Mouse (Mus musculus) embryonic facial prominence, embryonic 15.5 days (tissue): ENCODE results near the gene B430306N03Rik. TPM values are rescaled to one million over a fixed set of nuclear protein-coding genes. Genes with fewer than 3 reads are reported as not detected.

Source experiments
- ATAC-seq: fragments of 200-750 bp; cut with Nextera tagmentation; 2 replicates; pipeline ENCODE4 v1.8.0; 2017; ENCODE audit warnings: low read depth, moderate TSS enrichment; ENCODE audit not compliant: insufficient number of reproducible peaks, low FRiP score, low TSS enrichment
- H3K27ac ChIP-seq: fragments of 300-500 bp; sonication (generic); replicated peaks from 2 replicates; pipeline ENCODE4 v1.5.1; 2015; ENCODE audit warnings: mild to moderate bottlenecking, inconsistent platforms
- H3K27me3 ChIP-seq: fragments of 300-500 bp; sonication (generic); 2 replicates; pipeline ENCODE4 v1.6.1; 2015; ENCODE audit warnings: inconsistent platforms
- H3K36me3 ChIP-seq: fragments of 300-500 bp; sonication (generic); 2 replicates; pipeline ENCODE4 v1.6.1; 2015; ENCODE audit warnings: mild to moderate bottlenecking, inconsistent platforms
- H3K4me1 ChIP-seq: fragments of 300-500 bp; sonication (generic); 2 replicates; pipeline ENCODE4 v1.6.1; 2015; ENCODE audit warnings: inconsistent platforms
- H3K4me2 ChIP-seq: fragments of 300-500 bp; sonication (generic); replicated peaks from 2 replicates; pipeline ENCODE4 v1.6.1; 2015; ENCODE audit warnings: mild to moderate bottlenecking, inconsistent platforms
- H3K4me3 ChIP-seq: fragments of 300-500 bp; sonication (generic); replicated peaks from 2 replicates; pipeline ENCODE4 v1.5.1; 2015; ENCODE audit warnings: mild to moderate bottlenecking, inconsistent platforms
- H3K9ac ChIP-seq: fragments of 300-500 bp; sonication (generic); 2 replicates; pipeline ENCODE4 v1.6.1; 2015; ENCODE audit warnings: inconsistent platforms
- H3K9me3 ChIP-seq: fragments of 300-500 bp; sonication (generic); replicated peaks from 2 replicates; pipeline ENCODE4 v1.6.1; 2016; ENCODE audit warnings: inconsistent platforms
- WGBS: fragments of 180-500 bp; shearing (Covaris S2); methylation state at CpG from one replicate; pipeline ENCODE4 v1.1.7; 2015; 5-methylcytosine and 5-hydroxymethylcytosine counted together
- polyA plus RNA-seq: library from polyadenylated mRNA; unstranded; fragments of >200 nt; fragmentation: Nextera tagmentation; extraction: Ambion mirVana; gene quantifications from 2 replicates; pipeline ENCODE4 v1.2.1, GENCODE M21; 2015

B430306N03Rik gene
- polyA plus RNA-seq, 1 experiment from 2014 or later: 0.27 TPM

GRCm38 (mm10) chr17:48318686-48319085 lies 2.7 kb downstream of the B430306N03Rik start:
- 94% methylated on average over 1 of the region's 1 CpGs for WGBS
- no peaks in the 10 kb centered on the region for H3K27me3 ChIP-seq
- H3K9ac ChIP-seq: no peak overlapping the region
- H3K4me3 ChIP-seq: no peak overlapping the region
- no peaks in the 10 kb centered on the region for H3K9me3 ChIP-seq
- H3K27ac ChIP-seq: no peak overlapping the region
- no peaks in the 10 kb centered on the region for H3K4me1 ChIP-seq
- H3K36me3 ChIP-seq: no peaks in the 10 kb centered on the region
- H3K4me2 ChIP-seq: no peak overlapping the region
- ATAC-seq: no peak

GRCm38 (mm10) chr17:48321279-48321678 lies 5.3 kb downstream of the B430306N03Rik start:
- Histone ChIP-seq H3K4me3 (no peak overlapping the region), H3K4me1 (no peaks in the 10 kb centered on the region), H3K9ac (no peak overlapping the region), H3K9me3 (no peaks in the 10 kb centered on the region), H3K36me3 (no peaks in the 10 kb centered on the region), H3K4me2 (no peak overlapping the region), H3K27me3 (no peaks in the 10 kb centered on the region), H3K27ac (no peak overlapping the region)
- no peak for ATAC-seq
- 90% methylated on average over 2 of the region's 2 CpGs for WGBS

DNA sequence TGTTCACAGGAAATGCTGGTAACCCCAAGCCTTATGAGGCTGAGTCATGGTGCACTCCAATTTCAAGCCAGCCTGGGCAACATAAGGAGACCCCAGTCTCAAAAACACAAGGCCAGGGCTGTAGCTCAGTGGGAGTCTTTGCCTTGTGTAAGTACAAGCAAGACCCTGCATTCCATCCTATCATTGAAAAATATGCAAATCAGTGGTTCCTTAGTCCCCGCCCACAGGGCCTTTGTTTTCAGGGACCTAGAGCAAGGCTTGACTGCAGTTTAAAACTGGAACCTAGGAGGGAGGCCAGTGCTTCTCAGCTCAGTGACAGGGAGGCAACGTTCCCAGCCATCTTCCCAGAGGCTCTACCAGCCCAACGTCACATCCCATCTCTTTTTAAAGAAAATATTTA lies 7.3 kb downstream of the B430306N03Rik start:
- 72% methylated on average over 3 of the region's 3 CpGs for WGBS
- Histone ChIP-seq H3K4me3 (no peak overlapping the region), H3K4me2 (no peak overlapping the region), H3K27ac (no peak overlapping the region), H3K9ac (no peak overlapping the region), H3K36me3 (no peaks in the 10 kb centered on the region), H3K4me1 (no peaks in the 10 kb centered on the region), H3K9me3 (no peaks in the 10 kb centered on the region), H3K27me3 (no peaks in the 10 kb centered on the region)
- ATAC-seq: no peak

GRCm38 (mm10) chr17:48324258-48324657 lies 8.3 kb downstream of the B430306N03Rik start:
- no peak for ATAC-seq

GRCm38 (mm10) chr17:48325093-48325492 lies 9.2 kb downstream of the B430306N03Rik start:
- Histone ChIP-seq H3K9ac (no peak overlapping the region), H3K4me1 (no peaks in the 10 kb centered on the region), H3K27ac (no peak overlapping the region), H3K4me3 (no peak overlapping the region), H3K27me3 (no peaks in the 10 kb centered on the region), H3K36me3 (no peaks in the 10 kb centered on the region), H3K9me3 (no peaks in the 10 kb centered on the region), H3K4me2 (no peak overlapping the region)
- no peak for ATAC-seq
- 90% methylated on average over 6 of the region's 6 CpGs for WGBS

More at GRCm38 (mm10) chr17:48324258-48324657, 8.3 kb downstream of the B430306N03Rik start:
- Histone ChIP-seq H3K9ac (no peak overlapping the region), H3K9me3 (no peaks in the 10 kb centered on the region), H3K4me1 (no peaks in the 10 kb centered on the region), H3K4me3 (no peak overlapping the region), H3K27ac (no peak overlapping the region), H3K36me3 (no peaks in the 10 kb centered on the region), H3K4me2 (no peak overlapping the region), H3K27me3 (no peaks in the 10 kb centered on the region)
- 86% methylated on average over 5 of the region's 5 CpGs for WGBS

DNA sequence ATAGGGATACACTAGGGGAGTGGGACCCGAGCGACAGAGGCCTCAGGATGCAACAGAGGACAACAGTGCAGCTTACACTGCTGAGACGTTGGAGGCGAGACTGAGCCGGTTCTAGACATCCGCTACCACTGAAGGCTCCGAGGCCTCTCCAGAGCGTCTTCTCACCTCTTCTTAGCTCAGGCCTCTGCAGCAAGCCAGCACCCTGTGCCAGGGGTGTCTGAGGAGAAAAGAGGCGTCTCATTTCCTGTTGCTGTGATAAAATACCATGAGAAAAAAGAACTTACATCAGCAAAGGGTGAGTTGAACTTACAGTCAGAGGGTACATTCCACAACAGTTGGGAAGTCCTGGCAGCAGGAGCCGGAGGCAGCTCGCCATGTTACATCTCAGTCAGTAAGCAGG lies 9.7 kb downstream of the B430306N03Rik start:
- H3K9me3 ChIP-seq: no peaks in the 10 kb centered on the region
- ATAC-seq: no peak
- H3K36me3 ChIP-seq: no peaks in the 10 kb centered on the region
- H3K4me1 ChIP-seq: no peaks in the 10 kb centered on the region
- H3K27me3 ChIP-seq: no peaks in the 10 kb centered on the region
- no peak overlapping the region for H3K27ac ChIP-seq
- no peak overlapping the region for H3K4me2 ChIP-seq
- no peak overlapping the region for H3K4me3 ChIP-seq
- 91% methylated on average over 11 of the region's 11 CpGs for WGBS
- no peak overlapping the region for H3K9ac ChIP-seq

DNA sequence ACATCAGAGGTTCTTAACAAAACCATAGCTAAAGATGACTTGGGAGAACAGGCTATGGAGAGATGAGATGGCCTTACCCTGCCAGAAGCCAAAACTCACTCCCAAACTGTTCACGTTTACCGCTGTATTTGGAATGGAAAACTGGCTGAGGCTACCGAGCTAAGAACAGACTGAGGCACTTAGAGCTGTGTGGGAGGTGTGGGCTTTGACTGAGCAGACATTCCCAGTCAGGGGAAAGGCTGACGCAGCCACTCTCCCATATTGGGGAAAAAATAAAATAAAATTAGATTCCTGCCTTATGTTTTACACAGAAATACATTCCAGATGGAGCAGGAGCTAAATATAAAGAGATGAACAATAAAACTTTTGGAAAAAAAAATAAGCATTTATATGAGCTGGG lies 10.7 kb downstream of the B430306N03Rik start:
- 33% methylated on average over 4 of the region's 4 CpGs for WGBS
- Histone ChIP-seq H3K9ac (no peak overlapping the region), H3K4me2 (no peak overlapping the region), H3K4me1 (no peaks in the 10 kb centered on the region), H3K36me3 (no peaks in the 10 kb centered on the region), H3K4me3 (no peak overlapping the region), H3K9me3 (no peaks in the 10 kb centered on the region), H3K27me3 (no peaks in the 10 kb centered on the region), H3K27ac (peak overlapping the region; percentile 75)
- no peak for ATAC-seq

DNA sequence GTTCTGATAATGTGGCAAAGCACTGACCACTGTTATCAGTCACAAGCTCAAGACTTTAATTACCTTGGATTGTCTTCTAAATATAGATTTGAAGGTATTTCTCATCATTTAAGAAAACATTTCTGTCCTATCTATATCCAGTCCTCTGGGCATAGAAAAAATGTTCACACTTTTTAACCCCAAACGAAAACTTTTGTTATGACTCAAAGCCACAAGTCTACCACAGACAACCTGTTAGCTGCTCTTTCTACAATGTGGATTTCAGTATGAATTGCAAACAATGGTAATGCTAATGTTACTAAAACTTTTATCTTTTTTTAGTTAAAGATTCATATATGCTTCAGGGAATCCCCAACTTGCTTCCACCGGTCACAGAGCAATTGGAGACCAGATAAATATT lies 16.6 kb downstream of the B430306N03Rik start:
- H3K4me1 ChIP-seq: no peaks in the 10 kb centered on the region
- H3K27ac ChIP-seq: no peak overlapping the region
- WGBS: 74% methylated on average over 2 of the region's 2 CpGs
- no peak overlapping the region for H3K4me3 ChIP-seq
- H3K9me3 ChIP-seq: no peaks in the 10 kb centered on the region
- no peak overlapping the region for H3K9ac ChIP-seq
- ATAC-seq: no peak
- H3K4me2 ChIP-seq: no peak overlapping the region
- H3K36me3 ChIP-seq: no peaks in the 10 kb centered on the region
- no peaks in the 10 kb centered on the region for H3K27me3 ChIP-seq

DNA sequence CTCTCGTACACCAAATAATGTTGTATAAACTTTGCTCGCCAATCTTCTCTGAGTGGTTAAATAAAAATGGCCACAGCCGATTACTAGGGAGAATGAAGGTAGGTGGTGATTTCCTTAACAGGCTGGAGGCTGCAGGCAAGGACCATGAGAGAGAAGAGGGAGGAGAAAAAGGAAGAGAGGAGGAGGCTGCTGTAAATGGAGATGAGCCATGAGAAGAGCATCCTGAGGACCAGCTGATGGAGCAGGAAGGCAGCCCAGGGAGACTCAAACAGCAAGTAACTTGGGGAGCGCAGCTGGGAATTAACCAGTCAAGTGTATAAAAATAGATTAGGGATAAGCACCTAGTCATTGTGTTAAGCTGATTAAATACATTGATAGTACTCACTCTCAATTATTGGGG lies 18.2 kb downstream of the B430306N03Rik start:
- Histone ChIP-seq H3K27ac (no peak overlapping the region), H3K4me1 (no peaks in the 10 kb centered on the region), H3K4me3 (no peak overlapping the region), H3K9ac (no peak overlapping the region), H3K27me3 (no peaks in the 10 kb centered on the region), H3K4me2 (no peak overlapping the region), H3K9me3 (no peaks in the 10 kb centered on the region), H3K36me3 (no peaks in the 10 kb centered on the region)
- no peak for ATAC-seq
- WGBS: 85% methylated on average over 4 of the region's 4 CpGs

DNA sequence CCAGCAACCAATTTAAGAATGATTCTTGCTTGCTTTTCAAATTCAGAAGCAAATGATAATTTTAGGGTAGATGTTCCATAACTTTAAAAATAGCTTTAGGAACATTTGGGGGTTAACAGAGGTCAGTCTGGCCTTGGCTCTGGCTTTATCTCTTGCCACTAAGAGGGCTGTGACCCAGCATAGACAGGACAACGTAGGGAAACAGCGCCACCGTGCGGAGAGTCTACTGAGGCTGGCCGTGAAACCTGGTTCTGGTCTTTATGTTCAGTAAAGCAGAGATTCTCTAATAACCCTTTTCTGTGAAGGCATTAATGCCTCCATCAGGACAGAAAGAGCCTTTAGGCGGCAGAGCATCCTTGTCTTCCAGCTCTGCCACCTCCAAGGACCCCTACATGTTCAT lies 20.9 kb downstream of the B430306N03Rik start:
- WGBS: 3% methylated on average over 6 of the region's 6 CpGs
- H3K27me3 ChIP-seq: no peaks in the 10 kb centered on the region
- no peak for ATAC-seq
- no peak overlapping the region for H3K9ac ChIP-seq
- H3K4me3 ChIP-seq: no peak overlapping the region
- H3K27ac ChIP-seq: no peak overlapping the region
- no peaks in the 10 kb centered on the region for H3K4me1 ChIP-seq
- H3K9me3 ChIP-seq: no peaks in the 10 kb centered on the region
- no peak overlapping the region for H3K4me2 ChIP-seq
- H3K36me3 ChIP-seq: no peaks in the 10 kb centered on the region

DNA sequence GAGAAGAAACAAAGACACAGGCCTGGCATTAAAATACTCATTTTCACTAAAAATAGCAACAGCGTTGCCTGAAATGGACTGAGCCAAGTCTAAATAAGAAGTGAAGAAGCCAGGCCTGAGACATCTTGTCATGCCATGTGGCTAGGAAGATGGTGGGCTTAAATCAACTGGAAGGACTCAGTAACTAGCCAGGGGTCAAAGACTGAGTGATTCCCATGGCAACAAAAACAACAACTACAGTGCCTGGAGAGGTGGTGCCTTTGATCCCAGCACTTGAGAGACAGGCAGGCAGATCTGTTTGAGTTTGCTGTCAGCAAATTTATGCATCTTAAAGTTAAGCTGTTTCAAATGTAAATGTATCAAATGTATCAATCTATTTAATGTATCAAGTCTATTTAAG lies 24.3 kb downstream of the B430306N03Rik start:
- no peaks in the 10 kb centered on the region for H3K36me3 ChIP-seq
- no peak for ATAC-seq
- no peaks in the 10 kb centered on the region for H3K9me3 ChIP-seq
- no peak overlapping the region for H3K27ac ChIP-seq
- no peak overlapping the region for H3K9ac ChIP-seq
- no peak overlapping the region for H3K4me3 ChIP-seq
- H3K27me3 ChIP-seq: no peaks in the 10 kb centered on the region
- 94% methylated on average over 1 of the region's 1 CpGs for WGBS
- no peaks in the 10 kb centered on the region for H3K4me1 ChIP-seq
- no peak overlapping the region for H3K4me2 ChIP-seq

- WGBS: 67% methylated on average over 3 of the region's 3 CpGs
- no peaks in the 10 kb centered on the region for H3K9me3 ChIP-seq
These were observed 26.0 kb downstream of the B430306N03Rik start for GRCm38 (mm10) chr17:48341947-48342346.

More at GRCm38 (mm10) chr17:48341947-48342346, 26.0 kb downstream of the B430306N03Rik start:
- H3K27ac ChIP-seq: no peak overlapping the region
- no peaks in the 10 kb centered on the region for H3K27me3 ChIP-seq
- no peak overlapping the region for H3K4me2 ChIP-seq
- H3K4me3 ChIP-seq: no peak overlapping the region
- no peaks in the 10 kb centered on the region for H3K36me3 ChIP-seq
- no peak for ATAC-seq
- H3K9ac ChIP-seq: no peak overlapping the region
- H3K4me1 ChIP-seq: no peaks in the 10 kb centered on the region
